Mouse (Mus musculus) erythroblast, embryonic 14.5 days (primary cell): ENCODE data around the gene Atp2c2. TPM values are rescaled to one million over a fixed set of nuclear protein-coding genes. Genes with fewer than 3 reads are reported as not detected.

Experiments
- H3K27me3 ChIP-seq: 2 replicates; pipeline ENCODE4 v1.6.1; 2012; ENCODE audit warnings: inconsistent platforms; ENCODE audit not compliant: control insufficient read depth
- H3K36me3 ChIP-seq: 2 replicates; pipeline ENCODE4 v1.6.1; 2012; ENCODE audit warnings: mild to moderate bottlenecking, inconsistent platforms; ENCODE audit not compliant: control insufficient read depth
- H3K4me1 ChIP-seq: 2 replicates; pipeline ENCODE4 v1.6.1; 2012; ENCODE audit warnings: inconsistent platforms; ENCODE audit not compliant: control insufficient read depth
- H3K4me3 ChIP-seq: replicated peaks from 2 replicates; pipeline ENCODE3; 2012; ENCODE audit warnings: moderate library complexity, mild to moderate bottlenecking, inconsistent platforms
- H3K9me3 ChIP-seq: 2 replicates; pipeline ENCODE4 v1.6.1; 2012; ENCODE audit warnings: low read length, inconsistent platforms, mixed read lengths; ENCODE audit not compliant: control insufficient read depth
- GATA1 ChIP-seq: IDR thresholded peaks from 2 replicates; pipeline ENCODE4 v1.6.1; 2012; ENCODE audit warnings: low read length, inconsistent platforms, mixed read lengths
- TAL1 ChIP-seq: IDR thresholded peaks from 3 replicates; pipeline ENCODE4 v1.6.1; 2012; ENCODE audit warnings: low read length, inconsistent platforms, mixed read lengths
- polyA plus RNA-seq: library from polyadenylated mRNA; stranded (reverse); fragments of >175 nt; gene quantifications from 2 replicates; pipeline ENCODE4 v1.2.3, GENCODE M21; 2012

Gene Atp2c2
- polyA plus RNA-seq, 1 experiment = not detected

- no peaks in the 10 kb centered on the region for H3K9me3 ChIP-seq
- H3K36me3 ChIP-seq = no peaks in the 10 kb centered on the region
- no peak for TF ChIP-seq TAL1
- TF ChIP-seq GATA1 = no peak
- H3K4me3 ChIP-seq = no peak overlapping the region
- H3K4me1 ChIP-seq = no peaks in the 10 kb centered on the region
- H3K27me3 ChIP-seq = no peaks in the 10 kb centered on the region
Measured at GRCm38 (mm10) chr8:119744604-119745003, 44.8 kb downstream of the Atp2c2 start.

DNA sequence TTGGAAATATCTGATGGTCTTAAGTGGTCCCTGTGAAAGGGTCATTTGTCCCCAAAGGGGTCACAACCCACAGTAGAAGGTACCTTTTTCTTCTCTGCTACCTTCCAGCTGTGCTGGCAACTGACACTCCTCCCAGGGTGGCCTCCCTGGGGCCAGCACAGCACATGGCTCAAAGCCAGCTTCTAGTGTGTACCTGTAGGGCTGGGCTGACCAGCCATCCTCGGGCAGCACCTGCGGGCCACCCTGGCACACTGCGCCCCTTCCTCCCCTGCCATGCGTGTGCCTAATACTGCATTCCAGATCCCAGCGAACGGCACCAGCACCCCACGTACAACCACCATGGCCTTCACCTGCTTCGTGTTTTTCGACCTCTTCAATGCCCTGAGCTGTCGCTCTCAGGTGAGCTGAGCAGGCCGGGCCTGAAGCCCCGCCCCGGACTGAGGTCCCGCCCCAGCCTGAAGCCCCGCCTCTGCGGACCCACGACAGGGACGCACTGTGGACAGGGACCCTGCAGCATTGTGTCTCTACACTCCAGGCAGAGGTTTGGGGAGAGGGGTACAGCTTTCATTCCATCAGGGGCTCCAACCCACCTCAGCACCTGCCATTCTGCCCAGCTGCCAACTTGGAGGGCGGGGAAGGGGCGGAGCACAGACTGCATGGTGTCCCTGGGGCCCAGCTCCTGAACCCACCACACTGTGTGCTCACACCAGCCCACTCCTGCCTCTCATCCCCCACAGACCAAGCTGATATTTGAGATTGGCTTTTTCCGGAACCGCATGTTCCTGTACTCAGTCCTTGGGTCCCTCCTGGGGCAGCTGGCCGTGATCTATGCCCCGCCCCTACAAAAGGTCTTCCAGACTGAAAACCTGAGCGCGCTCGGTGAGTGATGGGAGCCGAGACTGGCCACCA is 55.7 kb downstream of the Atp2c2 start:
- TF ChIP-seq TAL1 (no peak), GATA1 (no peak)
- Histone ChIP-seq H3K36me3 (peaks cover under 1% of the 10 kb centered on the region; the same call in 1 of the 2 replicates), H3K4me1 (peaks cover 9% of the 10 kb centered on the region), H3K4me3 (peak overlapping the region; percentile 45), H3K27me3 (no peaks in the 10 kb centered on the region; the same call in 1 of the 2 replicates), H3K9me3 (no peaks in the 10 kb centered on the region)

GRCm38 (mm10) chr8:119756147-119756461 is 56.3 kb downstream of the Atp2c2 start:
- Histone ChIP-seq H3K4me3 (no peak overlapping the region), H3K9me3 (no peaks in the 10 kb centered on the region), H3K36me3 (peaks cover 2% of the 10 kb centered on the region; the same call in 1 of the 2 replicates), H3K4me1 (peaks cover 9% of the 10 kb centered on the region), H3K27me3 (no peaks in the 10 kb centered on the region; the same call in 1 of the 2 replicates)
- TF ChIP-seq GATA1 (no peak), TAL1 (no peak)

DNA sequence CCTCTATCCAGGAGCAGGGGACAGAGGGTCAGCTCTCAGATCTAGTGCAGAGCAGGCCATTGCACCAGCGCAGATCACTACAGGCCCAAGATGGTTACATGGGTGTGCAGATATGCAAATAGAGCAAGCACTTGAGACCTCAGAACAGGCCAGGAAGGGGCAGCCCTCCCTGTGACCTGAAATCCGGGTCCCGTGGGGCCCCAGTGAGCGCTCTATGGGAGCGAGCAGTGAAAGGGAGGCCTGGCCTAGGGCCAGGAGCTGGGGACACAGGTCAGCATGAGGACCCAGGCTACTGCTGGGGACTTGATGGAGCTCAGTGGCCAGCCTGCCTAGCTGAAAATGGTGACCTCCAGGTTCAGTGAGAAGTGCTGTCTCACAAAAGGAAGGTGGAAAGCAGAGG is 56.7 kb downstream of the Atp2c2 start:
- no peak overlapping the region for H3K4me3 ChIP-seq
- TF ChIP-seq GATA1 (no peak), TAL1 (no peak)
- no peaks in the 10 kb centered on the region; the same call in 1 of the 2 replicates for H3K27me3 ChIP-seq
- peaks cover 9% of the 10 kb centered on the region for H3K4me1 ChIP-seq
- H3K36me3 ChIP-seq = peaks cover 3% of the 10 kb centered on the region; the same call in 1 of the 2 replicates
- H3K9me3 ChIP-seq = no peaks in the 10 kb centered on the region

DNA sequence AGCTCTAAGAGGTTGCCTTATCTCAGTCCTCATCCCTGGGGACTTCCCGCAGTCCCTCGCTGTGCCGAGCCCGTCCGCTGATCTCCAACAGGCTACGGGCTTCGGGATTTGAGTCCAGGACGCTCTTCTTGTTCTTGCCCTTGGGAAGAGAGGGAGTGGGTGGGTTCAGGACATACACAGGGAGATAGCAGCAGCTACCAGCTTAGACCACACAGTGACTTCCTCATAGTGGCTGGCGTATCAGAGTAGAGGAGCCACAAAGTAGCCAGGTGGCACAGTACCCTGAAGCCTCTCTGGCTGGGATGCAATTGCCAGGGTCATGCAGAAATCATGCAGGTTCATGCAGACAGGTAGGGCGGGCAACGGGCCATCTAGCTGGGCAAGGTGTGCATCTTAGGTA is 61.9 kb downstream of the Atp2c2 start:
- Histone ChIP-seq H3K36me3 (peaks cover 20% of the 10 kb centered on the region), H3K4me1 (peaks cover 25% of the 10 kb centered on the region), H3K4me3 (no peak overlapping the region), H3K9me3 (no peaks in the 10 kb centered on the region), H3K27me3 (no peaks in the 10 kb centered on the region)
- TF ChIP-seq TAL1 (no peak), GATA1 (no peak)

DNA sequence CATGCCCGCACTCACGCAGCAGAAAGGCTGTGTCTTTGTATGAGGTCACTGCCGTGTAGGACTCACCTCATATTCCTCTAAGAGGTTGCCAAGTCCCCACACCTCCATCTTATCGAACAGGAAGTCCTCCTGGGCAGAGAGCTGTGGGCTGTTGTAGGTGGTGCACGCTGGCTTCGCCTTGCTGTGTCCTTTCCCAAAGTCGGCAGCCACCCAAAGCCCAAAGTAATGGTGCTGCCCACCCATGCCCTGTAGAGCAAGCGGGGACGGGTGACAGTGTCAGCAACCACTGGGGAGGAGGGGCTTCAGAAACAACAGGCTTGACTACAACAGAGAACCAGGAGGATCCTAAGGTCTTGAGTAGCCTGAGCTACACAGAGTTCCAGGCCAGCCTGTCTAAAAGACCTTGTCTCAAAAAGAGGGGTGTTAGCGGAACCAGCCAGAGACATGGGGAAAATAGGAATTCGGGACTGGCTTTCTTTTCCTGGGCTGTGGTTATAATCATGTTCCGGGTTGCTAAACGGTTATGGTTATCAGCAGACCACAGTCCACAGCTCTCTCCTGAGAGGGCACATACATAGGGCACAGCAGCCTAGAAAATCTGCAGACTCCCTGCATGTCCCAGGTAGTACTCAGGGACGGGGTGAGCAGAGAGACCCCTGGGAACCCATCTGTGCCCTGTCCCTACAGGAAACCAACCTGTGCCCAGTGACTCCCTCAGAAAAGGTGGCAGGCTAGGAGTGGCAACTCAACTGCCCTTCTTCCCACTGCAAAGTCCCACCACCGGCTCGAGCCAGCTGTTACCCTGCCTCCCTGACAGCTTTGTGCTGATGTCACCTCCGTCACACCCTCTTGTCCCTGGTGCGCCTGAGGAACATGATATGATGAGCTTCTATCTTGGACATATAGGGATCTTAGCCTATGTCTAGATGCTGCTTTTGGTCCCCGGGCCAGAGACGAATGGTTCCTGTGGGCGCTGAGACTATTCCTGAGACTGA is 62.7 kb downstream of the Atp2c2 start:
- peaks cover 25% of the 10 kb centered on the region for H3K4me1 ChIP-seq
- no peak for TF ChIP-seq GATA1
- TF ChIP-seq TAL1 = no peak
- H3K9me3 ChIP-seq = no peaks in the 10 kb centered on the region
- no peaks in the 10 kb centered on the region for H3K27me3 ChIP-seq
- H3K36me3 ChIP-seq = peaks cover 24% of the 10 kb centered on the region
- H3K4me3 ChIP-seq = no peak overlapping the region

GRCm38 (mm10) chr8:119765311-119765710 is 65.5 kb downstream of the Atp2c2 start:
- H3K36me3 ChIP-seq = peaks cover 31% of the 10 kb centered on the region

GRCm38 (mm10) chr8:119765761-119766444 is 66.1 kb downstream of the Atp2c2 start:
- Histone ChIP-seq H3K27me3 (no peaks in the 10 kb centered on the region), H3K4me3 (no peak overlapping the region), H3K9me3 (no peaks in the 10 kb centered on the region), H3K4me1 (peaks cover 25% of the 10 kb centered on the region), H3K36me3 (peaks cover 30% of the 10 kb centered on the region)
- TF ChIP-seq TAL1 = no peak
- TF ChIP-seq GATA1 = no peak

More at GRCm38 (mm10) chr8:119765311-119765710, 65.5 kb downstream of the Atp2c2 start:
- Histone ChIP-seq H3K4me1 (peaks cover 25% of the 10 kb centered on the region), H3K4me3 (no peak overlapping the region), H3K9me3 (no peaks in the 10 kb centered on the region), H3K27me3 (no peaks in the 10 kb centered on the region)
- TF ChIP-seq GATA1 (no peak), TAL1 (no peak)
